ENCODE assay signal across 11 mouse cellular contexts in the genomic region with DNA sequence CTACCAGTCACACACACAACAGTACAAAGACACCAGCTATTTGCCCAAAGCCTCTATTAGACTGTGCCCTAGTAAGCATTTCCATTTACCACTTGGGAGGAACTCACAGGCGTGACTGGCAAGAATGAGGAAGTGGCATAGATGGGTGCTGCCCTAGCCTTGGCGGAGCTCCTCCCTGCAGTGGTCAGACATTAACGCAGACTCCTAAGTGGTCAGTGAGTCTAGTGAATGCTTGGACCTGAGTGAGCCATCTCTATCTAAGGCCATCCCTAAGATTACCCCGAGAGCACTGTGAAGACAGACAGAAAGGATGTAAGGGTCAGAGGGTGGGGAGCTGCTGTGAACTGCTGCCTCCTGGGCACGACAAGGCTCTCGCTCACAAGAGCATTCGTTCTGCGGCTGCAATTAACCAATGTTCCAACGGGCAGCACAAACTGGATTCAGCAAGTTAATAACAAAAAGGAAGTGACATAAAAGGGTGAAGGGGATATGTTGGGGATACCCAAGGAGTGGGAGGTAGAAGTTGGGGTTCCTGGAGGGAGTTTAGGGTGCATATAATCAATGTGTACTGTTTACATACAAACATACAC.
DNase-seq lines count a peak whose midpoint lies in the region; ATAC-seq lines count a peak whose summit lies in the region.
"Had no signal": no experiment of that assay in that cellular context is flagged by ENCODE, and none has a peak within 500 bp of the region (broad histone marks: within the 10 kb centered on the region; RNA-seq: fewer than 3 reads in every experiment).

No protein-coding gene starts in this region.

- 75% methylated on average over 9 of the region's 9 CpGs for WGBS in heart, embryonic 11.5 days (ENCODE audit: insufficient replicate concordance)
- 73% methylated on average over 9 of the region's 9 CpGs for WGBS in midbrain, embryonic 16.5 days

- no peaks in the 10 kb centered on the region for H3K27me3 ChIP-seq in heart, embryonic 11.5 days (ENCODE audit: control insufficient read depth, insufficient read depth, low read length)
- no peaks in the 10 kb centered on the region for H3K27me3 ChIP-seq in midbrain, embryonic 16.5 days (ENCODE audit: control insufficient read depth, insufficient read depth, low read depth, low read length)
- H3K27me3 ChIP-seq: embryonic facial prominence, embryonic 13.5 days had no signal

- H3K4me3 ChIP-seq in heart, embryonic 11.5 days (ENCODE audit: low read depth, low read length), result no peak overlapping the region
- H3K4me3 ChIP-seq in midbrain, embryonic 16.5 days (ENCODE audit: low read depth, low read length), result no peak overlapping the region
- H3K4me3 ChIP-seq: embryonic facial prominence, embryonic 13.5 days; gastrocnemius, adult 2 months; layer of hippocampus, adult 2 months had no signal

- no peaks in the 10 kb centered on the region for H3K9me3 ChIP-seq in heart, embryonic 11.5 days (replicated peaks; ENCODE audit: control insufficient read depth, low read length)
- no peaks in the 10 kb centered on the region for H3K9me3 ChIP-seq in midbrain, embryonic 16.5 days (replicated peaks; ENCODE audit: control insufficient read depth, low read length, poor library complexity, severe bottlenecking)
- H3K9me3 ChIP-seq: embryonic facial prominence, embryonic 13.5 days had no signal

- ATAC-seq in heart, embryonic 11.5 days (replicated peaks; ENCODE audit: insufficient number of reproducible peaks, low FRiP score, low TSS enrichment), result no peak
- ATAC-seq in midbrain, embryonic 16.5 days, result no peak

- no peak overlapping the region for H3K27ac ChIP-seq in heart, embryonic 11.5 days (ENCODE audit: low read depth, low read length)
- no peak overlapping the region for H3K27ac ChIP-seq in midbrain, embryonic 16.5 days (ENCODE audit: low read length)
- H3K27ac ChIP-seq: embryonic facial prominence, embryonic 13.5 days; layer of hippocampus, adult 2 months had no signal

- H3K9ac ChIP-seq in heart, embryonic 11.5 days (ENCODE audit: low read depth, low read length), result no peak overlapping the region
- H3K9ac ChIP-seq in midbrain, embryonic 16.5 days (ENCODE audit: low read depth, low read length), result no peak overlapping the region
- H3K9ac ChIP-seq: embryonic facial prominence, embryonic 13.5 days had no signal

- no peaks in the 10 kb centered on the region for H3K36me3 ChIP-seq in heart, embryonic 11.5 days (ENCODE audit: control insufficient read depth, insufficient read depth, low read length)
- H3K36me3 ChIP-seq in midbrain, embryonic 16.5 days (ENCODE audit: control insufficient read depth, insufficient read depth, low read length), result no peaks in the 10 kb centered on the region
- H3K36me3 ChIP-seq: embryonic facial prominence, embryonic 13.5 days had no signal

- peaks cover 25% of the 10 kb centered on the region for H3K4me1 ChIP-seq in heart, embryonic 11.5 days (ENCODE audit: control insufficient read depth, insufficient read depth, low read length)
- H3K4me1 ChIP-seq in midbrain, embryonic 16.5 days (ENCODE audit: control insufficient read depth, insufficient read depth, low read length), result peaks cover 29% of the 10 kb centered on the region

- H3K4me2 ChIP-seq in heart, embryonic 11.5 days, result no peak overlapping the region
- no peak overlapping the region for H3K4me2 ChIP-seq in midbrain, embryonic 16.5 days (ENCODE audit: low read length)
- H3K4me2 ChIP-seq: embryonic facial prominence, embryonic 13.5 days had no signal

- DNase-seq in heart, adult 11 months, result peak; percentile 96
- DNase-seq in A20 (ENCODE audit: low read depth, low spot score), result peak; percentile 54
- DNase-seq in kidney, adult 18-20 months, result peak; percentile 61
- DNase-seq in lung, postnatal 25 days (ENCODE audit: low spot score), result peak; percentile 66
- no peak for DNase-seq in adipocyte (ENCODE audit: low spot score)
- DNase-seq in gastrocnemius, postnatal 25 days, result no peak
- DNase-seq: gastrocnemius, adult 2 months had no signal

Comparison
In these comparisons a context has a peak if more than half of its experiments do, and no peak if none do; other contexts are left out.
1. DNase-seq: peak in heart, adult 11 months (single experiment), A20 (single experiment), kidney, adult 18-20 months (single experiment) and lung, postnatal 25 days (single experiment); none in adipocyte (single experiment) and gastrocnemius, postnatal 25 days (single experiment).